ENCODE assay signal across 10 mouse cellular contexts in the genomic region with DNA sequence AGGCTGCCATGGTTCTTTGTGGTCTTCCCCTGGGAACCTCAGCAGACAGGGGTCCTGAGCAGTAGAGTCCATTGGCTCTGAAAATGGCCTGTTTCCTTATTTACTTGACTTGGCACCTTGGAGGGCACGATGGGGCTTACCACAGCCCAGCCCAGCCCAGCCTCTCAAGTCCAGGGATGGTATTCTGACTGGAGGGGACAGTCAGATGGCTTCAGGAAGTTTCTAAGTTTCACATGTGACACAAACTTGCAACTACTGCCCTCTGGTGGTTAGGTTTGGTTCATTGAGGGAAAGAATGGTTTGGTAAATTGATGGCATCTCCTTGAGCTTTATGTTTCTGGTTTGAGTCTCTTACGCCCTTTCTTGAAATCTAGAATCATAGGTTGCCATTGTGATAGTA. TPM values are rescaled to one million over a fixed set of nuclear protein-coding genes. Genes with fewer than 3 reads are reported as not detected.
A peak's percentile ranks its signal among the peaks of the same experiment; 100 is the strongest.
DNase-seq lines count a peak whose midpoint lies in the region; ATAC-seq lines count a peak whose summit lies in the region.
"Had no signal": no experiment of that assay in that cellular context is flagged by ENCODE, and none has a peak within 500 bp of the region (broad histone marks: within the 10 kb centered on the region; RNA-seq: fewer than 3 reads in every experiment).

No protein-coding gene starts in this region.

- H3K27me3 ChIP-seq in liver, embryonic 12.5 days (replicated peaks): no peaks in the 10 kb centered on the region
- H3K27me3 ChIP-seq in limb, embryonic 11.5 days (ENCODE audit: control insufficient read depth, insufficient read depth, low read length): no peaks in the 10 kb centered on the region
- H3K27me3 ChIP-seq: liver, embryonic 15.5 days had no signal

- DNase-seq in adrenal gland, adult (ENCODE audit: inconsistent age in 2 of 2, low spot score in 1 of 2): peak; percentile 17 to 85
- no peak for DNase-seq in adrenal gland, postnatal 25 days
- peak; percentile 6 for DNase-seq in liver
- DNase-seq in c-Kit-positive CD71-positive TER-119-positive erythroid progenitor cells, embryonic 14.5 days (ENCODE audit: low spot score): peak; percentile 16
- DNase-seq in hindlimb bud, embryonic 11.5 days (ENCODE audit: extremely low spot score, low read depth, low spot score): peak; percentile 42
- peak; percentile 73 for DNase-seq in limb, embryonic 11.5 days (ENCODE audit: low spot score)
- DNase-seq in right cerebral cortex, postnatal 4 days: peak; percentile 60

- no peaks in the 10 kb centered on the region for H3K9me3 ChIP-seq in liver, embryonic 12.5 days (replicated peaks)
- H3K9me3 ChIP-seq in limb, embryonic 11.5 days (ENCODE audit: control insufficient read depth, low read length): no peaks in the 10 kb centered on the region
- H3K9me3 ChIP-seq: liver, embryonic 15.5 days had no signal

- H3K27ac ChIP-seq in liver, embryonic 12.5 days: no peak overlapping the region
- no peak overlapping the region for H3K27ac ChIP-seq in limb, embryonic 11.5 days (replicated peaks; ENCODE audit: low read depth, low read length)
- H3K27ac ChIP-seq: liver, embryonic 15.5 days had no signal

- H3K36me3 ChIP-seq in liver, embryonic 12.5 days: no peaks in the 10 kb centered on the region
- H3K36me3 ChIP-seq in limb, embryonic 11.5 days (ENCODE audit: control insufficient read depth, insufficient read depth, low read length): no peaks in the 10 kb centered on the region
- H3K36me3 ChIP-seq: liver, embryonic 15.5 days had no signal

- no peak overlapping the region for H3K9ac ChIP-seq in liver, embryonic 12.5 days
- no peak overlapping the region for H3K9ac ChIP-seq in limb, embryonic 11.5 days (ENCODE audit: low read length)
- H3K9ac ChIP-seq: liver, embryonic 15.5 days had no signal

- 32% methylated on average over 2 of the region's 2 CpGs for WGBS in liver, embryonic 12.5 days (ENCODE audit: insufficient replicate concordance)
- 45% methylated on average over 2 of the region's 2 CpGs for WGBS in limb, embryonic 11.5 days

- no peak overlapping the region for H3K4me3 ChIP-seq in liver, embryonic 12.5 days
- H3K4me3 ChIP-seq in limb, embryonic 11.5 days (ENCODE audit: low read depth, low read length): no peak overlapping the region
- H3K4me3 ChIP-seq: erythroblast, embryonic 14.5 days; liver, embryonic 15.5 days had no signal

- H3K4me2 ChIP-seq in liver, embryonic 12.5 days: no peak overlapping the region
- H3K4me2 ChIP-seq in limb, embryonic 11.5 days (ENCODE audit: low read depth, severe bottlenecking): no peak overlapping the region
- H3K4me2 ChIP-seq: liver, embryonic 15.5 days had no signal

- H3K4me1 ChIP-seq in liver, embryonic 12.5 days: no peaks in the 10 kb centered on the region
- no peaks in the 10 kb centered on the region for H3K4me1 ChIP-seq in limb, embryonic 11.5 days (ENCODE audit: control insufficient read depth, insufficient read depth, low read length)
- H3K4me1 ChIP-seq: liver, embryonic 15.5 days had no signal

- no peak for ATAC-seq in liver, embryonic 12.5 days
- ATAC-seq in limb, embryonic 11.5 days (ENCODE audit: insufficient number of reproducible peaks, low FRiP score, low TSS enrichment, low read depth): no peak

RNA-seq across cellular contexts. Expression of a gene that starts 38.7 kb away (rescaled TPM):
- 5.5 and 10.4 TPM in 2 replicates for total RNA-seq in adrenal gland, postnatal 25 days (2021)
- not detected in 2 replicates for polyA plus RNA-seq in liver, embryonic 12.5 days (2016; fragmentation: Nextera tagmentation; extraction: Ambion mirVana)
- 0.03 and 0.13 TPM in 2 replicates for polyA plus RNA-seq in limb, embryonic 11.5 days (2014; fragmentation: Nextera tagmentation; extraction: Ambion mirVana)
- polyA plus RNA-seq: erythroblast, embryonic 14.5 days had no signal

RNA-seq across cellular contexts. Expression of a gene that starts 49.4 kb away (rescaled TPM):
- total RNA-seq in adrenal gland, postnatal 25 days (2021): not detected in 2 replicates
- polyA plus RNA-seq in liver, embryonic 12.5 days (2016; fragmentation: Nextera tagmentation; extraction: Ambion mirVana): not detected in 2 replicates
- polyA plus RNA-seq in limb, embryonic 11.5 days (2014; fragmentation: Nextera tagmentation; extraction: Ambion mirVana): not detected in 2 replicates
- polyA plus RNA-seq: erythroblast, embryonic 14.5 days; liver, embryonic 15.5 days had no signal
